Mouse (Mus musculus): Measurements from ENCODE around the gene Gpank1. TPM values are rescaled to one million over a fixed set of nuclear protein-coding genes. Genes with fewer than 3 reads are reported as not detected.

The Gpank1 gene
- total and polyA plus RNA-seq, 2 experiments from 2014 or later, result 14.1 to 18.1 TPM

- peaks cover under 1% of the 10 kb centered on the region; the same call in 1 of the 2 replicates for H3K36me3 ChIP-seq (ENCODE audit: insufficient read depth, low read length)
- no peak overlapping the region for H3K4me3 ChIP-seq (ENCODE audit: low read length)
- no peak overlapping the region for H3K27ac ChIP-seq
- no peak overlapping the region for H3K9ac ChIP-seq (replicated peaks; ENCODE audit: low read length)
- no peak for ATAC-seq
- TF ChIP-seq CTCF (IDR thresholded peaks at IDR 0.05; ENCODE audit: low read depth), result no peak
- H3K27me3 ChIP-seq (ENCODE audit: insufficient read depth, low read length), result no peaks in the 10 kb centered on the region
- H3K4me1 ChIP-seq (ENCODE audit: insufficient read depth, low read length), result peaks cover 8% of the 10 kb centered on the region; the same call in 1 of the 2 replicates
- DNase-seq (ENCODE audit: low spot score), result no peak
- WGBS, result 63% methylated on average over 11 of the region's 11 CpGs
- no peaks in the 10 kb centered on the region for H3K9me3 ChIP-seq (ENCODE audit: low read length)
- H3K4me2 ChIP-seq (ENCODE audit: low read depth, low read length), result no peak overlapping the region
These were observed 7.7 kb downstream of the Gpank1 start for GRCm38 (mm10) chr17:35128996-35129395.

- Histone ChIP-seq H3K9ac (replicated peaks; ENCODE audit: low read length) (no peak overlapping the region), H3K27ac (no peak overlapping the region), H3K4me2 (ENCODE audit: low read depth, low read length) (no peak overlapping the region), H3K9me3 (ENCODE audit: low read length) (no peaks in the 10 kb centered on the region), H3K4me3 (ENCODE audit: low read length) (no peak overlapping the region), H3K36me3 (ENCODE audit: insufficient read depth, low read length) (no peaks in the 10 kb centered on the region; the same call in 1 of the 2 replicates), H3K27me3 (ENCODE audit: insufficient read depth, low read length) (no peaks in the 10 kb centered on the region), H3K4me1 (ENCODE audit: insufficient read depth, low read length) (peaks cover 8% of the 10 kb centered on the region; the same call in 1 of the 2 replicates)
- 91% methylated on average over 8 of the region's 8 CpGs for WGBS
- TF ChIP-seq CTCF (IDR thresholded peaks at IDR 0.05; ENCODE audit: low read depth), result no peak
- DNase-seq (ENCODE audit: low spot score) (no peak), ATAC-seq (no peak)
These were observed 9.8 kb downstream of the Gpank1 start for GRCm38 (mm10) chr17:35131038-35131437.

- WGBS, result 80% methylated on average over 15 of the region's 15 CpGs
- DNase-seq (ENCODE audit: low spot score), result no peak
- Histone ChIP-seq H3K4me3 (ENCODE audit: low read length) (no peak within 1 kb of the TSS), H3K36me3 (ENCODE audit: insufficient read depth, low read length) (no peaks in the 10 kb centered on the region; the same call in 1 of the 2 replicates), H3K4me1 (ENCODE audit: insufficient read depth, low read length) (peaks cover 7% of the 10 kb centered on the region), H3K9ac (replicated peaks; ENCODE audit: low read length) (no peak within 1 kb of the TSS), H3K4me2 (ENCODE audit: low read depth, low read length) (no peak within 1 kb of the TSS), H3K9me3 (ENCODE audit: low read length) (no peaks in the 10 kb centered on the region), H3K27ac (no peak within 1 kb of the TSS), H3K27me3 (ENCODE audit: insufficient read depth, low read length) (no peaks in the 10 kb centered on the region)
- TF ChIP-seq CTCF (IDR thresholded peaks at IDR 0.05; ENCODE audit: low read depth), result no peak
- no peak for ATAC-seq
These were observed 10.4 kb downstream of the Gpank1 start, which contains the start of gene Apom for GRCm38 (mm10) chr17:35131500-35132173. Apom (minus strand) TSS chr17:35132050.

GRCm38 (mm10) chr17:35132174-35132560, 10.9 kb downstream of the Gpank1 start:
- TF ChIP-seq CTCF (IDR thresholded peaks at IDR 0.05; ENCODE audit: low read depth), result no peak
- Histone ChIP-seq H3K36me3 (ENCODE audit: insufficient read depth, low read length) (no peaks in the 10 kb centered on the region; the same call in 1 of the 2 replicates), H3K9me3 (ENCODE audit: low read length) (no peaks in the 10 kb centered on the region), H3K4me3 (ENCODE audit: low read length) (no peak overlapping the region), H3K9ac (replicated peaks; ENCODE audit: low read length) (no peak overlapping the region), H3K4me2 (ENCODE audit: low read depth, low read length) (no peak overlapping the region), H3K4me1 (ENCODE audit: insufficient read depth, low read length) (peaks cover 7% of the 10 kb centered on the region), H3K27ac (no peak overlapping the region), H3K27me3 (ENCODE audit: insufficient read depth, low read length) (no peaks in the 10 kb centered on the region)
- DNase-seq (ENCODE audit: low spot score) (no peak), ATAC-seq (no peak)
- WGBS, result 80% methylated on average over 3 of the region's 3 CpGs

GRCm38 (mm10) chr17:35133517-35133916, 12.3 kb downstream of the Gpank1 start:
- TF ChIP-seq CTCF (IDR thresholded peaks at IDR 0.05; ENCODE audit: low read depth), result no peak
- no peak for ATAC-seq
- H3K36me3 ChIP-seq (ENCODE audit: insufficient read depth, low read length), result no peaks in the 10 kb centered on the region; the same call in 1 of the 2 replicates
- no peak for DNase-seq (ENCODE audit: low spot score)
- no peak overlapping the region for H3K4me2 ChIP-seq (ENCODE audit: low read depth, low read length)
- H3K9me3 ChIP-seq (ENCODE audit: low read length), result no peaks in the 10 kb centered on the region
- H3K4me3 ChIP-seq (ENCODE audit: low read length), result no peak overlapping the region
- H3K27me3 ChIP-seq (ENCODE audit: insufficient read depth, low read length), result no peaks in the 10 kb centered on the region
- H3K27ac ChIP-seq, result no peak overlapping the region
- 93% methylated on average over 7 of the region's 7 CpGs for WGBS
- peaks cover 7% of the 10 kb centered on the region for H3K4me1 ChIP-seq (ENCODE audit: insufficient read depth, low read length)
- H3K9ac ChIP-seq (replicated peaks; ENCODE audit: low read length), result no peak overlapping the region

- H3K27ac ChIP-seq, result peak within 1 kb of the TSS; percentile 96
- H3K27me3 ChIP-seq (ENCODE audit: insufficient read depth, low read length), result no peaks in the 10 kb centered on the region
- DNase-seq (ENCODE audit: low spot score) (peak; percentile 98), ATAC-seq (peak; percentile 95)
- peak within 1 kb of the TSS; percentile 71 for H3K4me3 ChIP-seq (ENCODE audit: low read length)
- H3K36me3 ChIP-seq (ENCODE audit: insufficient read depth, low read length), result peaks cover 9% of the 10 kb centered on the region; the same call in 1 of the 2 replicates
- H3K9ac ChIP-seq (replicated peaks; ENCODE audit: low read length), result peak within 1 kb of the TSS; percentile 65
- TF ChIP-seq CTCF (IDR thresholded peaks at IDR 0.05; ENCODE audit: low read depth), result no peak; the same call in 1 of the 2 replicates
- H3K4me2 ChIP-seq (ENCODE audit: low read depth, low read length), result peak within 1 kb of the TSS; percentile 79
- H3K4me1 ChIP-seq (ENCODE audit: insufficient read depth, low read length), result peaks cover 7% of the 10 kb centered on the region
- H3K9me3 ChIP-seq (ENCODE audit: low read length), result no peaks in the 10 kb centered on the region
- under 1% methylated on average over 66 of the region's 66 CpGs for WGBS
These were observed 13.7 kb downstream of the Gpank1 start, which contains the start of gene Bag6 for GRCm38 (mm10) chr17:35134801-35135590. Bag6 (plus strand) TSS chr17:35135178.
